Comparison of ENCODE assay signal across 7 mouse cellular contexts in the genomic region with DNA sequence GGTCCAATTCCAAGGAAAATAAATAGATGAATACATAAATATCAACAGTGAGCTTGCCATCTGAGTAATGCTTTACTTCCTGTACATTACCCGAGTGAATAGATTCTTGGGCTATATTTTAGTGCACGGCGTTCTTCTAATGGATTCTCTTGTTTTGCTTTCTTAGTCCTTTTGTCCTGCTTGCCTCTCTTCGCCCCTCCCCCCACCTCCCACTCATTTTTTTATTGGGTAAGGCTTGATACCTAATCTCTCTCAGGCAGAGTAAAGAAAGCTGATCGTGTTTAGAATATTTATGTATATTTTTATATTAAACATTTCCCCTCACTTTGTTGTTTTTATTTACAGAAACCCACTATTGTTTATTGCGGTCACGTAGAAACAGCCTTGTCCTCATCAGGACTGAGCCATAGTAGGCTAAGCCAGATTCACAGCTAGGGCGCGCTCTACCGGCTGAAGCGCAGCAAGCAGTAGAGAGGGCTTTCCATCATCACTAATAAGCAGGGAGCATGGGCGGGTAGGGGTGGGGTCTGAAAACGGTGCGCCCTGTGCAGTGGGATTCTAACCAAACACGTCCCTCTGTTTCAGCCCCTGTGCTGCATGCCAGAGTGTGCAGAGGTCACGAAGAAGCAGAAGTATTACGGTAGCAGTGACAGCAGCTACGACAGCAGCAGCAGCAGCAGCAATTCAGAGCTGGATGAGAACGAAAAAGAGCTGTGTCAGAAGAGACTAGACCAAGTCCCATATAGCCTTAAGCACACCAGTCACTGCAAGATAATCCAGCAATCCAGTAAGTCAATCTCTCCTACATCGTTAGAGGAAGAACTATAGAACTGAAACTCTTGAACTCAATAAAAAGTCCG.
DNase-seq lines count a peak whose midpoint lies in the region; ATAC-seq and TF ChIP-seq lines count a peak whose summit lies in the region.

No protein-coding gene starts in this region.

- peak; percentile 58 for TF ChIP-seq CTCF in lung, postnatal 0 days (IDR thresholded peaks at IDR 0.05)
- TF ChIP-seq CTCF in liver, postnatal 0 days (IDR thresholded peaks at IDR 0.05; ENCODE audit: low read depth) = peak; percentile 25

- H3K36me3 ChIP-seq in lung, postnatal 0 days (ENCODE audit: insufficient read depth, low read length) = no peaks in the 10 kb centered on the region
- peaks cover 8% of the 10 kb centered on the region; the same call in 1 of the 2 replicates for H3K36me3 ChIP-seq in heart, embryonic 13.5 days
- H3K36me3 ChIP-seq in liver, postnatal 0 days (replicated peaks; ENCODE audit: insufficient read depth, low read length) = no peaks in the 10 kb centered on the region

- H3K4me1 ChIP-seq in lung, postnatal 0 days (ENCODE audit: insufficient read depth, low read depth, low read length) = no peaks in the 10 kb centered on the region
- H3K4me1 ChIP-seq in heart, embryonic 13.5 days = no peaks in the 10 kb centered on the region; the same call in 1 of the 2 replicates
- no peaks in the 10 kb centered on the region for H3K4me1 ChIP-seq in liver, postnatal 0 days (ENCODE audit: insufficient read depth)

- peak; percentile 43; the same call in 1 of the 2 replicates for ATAC-seq in lung, postnatal 0 days
- ATAC-seq in heart, embryonic 13.5 days (ENCODE audit: extremely low read depth, insufficient number of reproducible peaks, low FRiP score, low TSS enrichment) = no peak
- no peak for ATAC-seq in liver, postnatal 0 days

- no peak for TF ChIP-seq EP300 in lung, postnatal 0 days (IDR thresholded peaks at IDR 0.05)
- no peak for TF ChIP-seq EP300 in liver, postnatal 0 days (IDR thresholded peaks at IDR 0.05; ENCODE audit: low read depth)

- DNase-seq in lung, postnatal 0 days (ENCODE audit: low spot score) = peak; percentile 11
- no peak for DNase-seq in lung, postnatal 25 days (ENCODE audit: low spot score)
- peak; percentile 76 for DNase-seq in embryo, embryonic 11 days
- DNase-seq in liver, postnatal 0 days = no peak
- no peak for DNase-seq in gastrocnemius, adult 18-20 months (ENCODE audit: low spot score)
- no peak for DNase-seq in gastrocnemius, adult 8-10 months (ENCODE audit: low spot score in 2 of 2)

- H3K9ac ChIP-seq in lung, postnatal 0 days (replicated peaks; ENCODE audit: low read depth) = no peak overlapping the region
- H3K9ac ChIP-seq in heart, embryonic 13.5 days = no peak overlapping the region
- H3K9ac ChIP-seq in liver, postnatal 0 days (replicated peaks) = no peak overlapping the region

- no peak overlapping the region for H3K4me2 ChIP-seq in lung, postnatal 0 days (replicated peaks; ENCODE audit: low read depth, low read length)
- peak overlapping the region; percentile 53 for H3K4me2 ChIP-seq in heart, embryonic 13.5 days
- H3K4me2 ChIP-seq in liver, postnatal 0 days (ENCODE audit: low read depth, low read length) = no peak overlapping the region

- no peaks in the 10 kb centered on the region for H3K9me3 ChIP-seq in lung, postnatal 0 days (ENCODE audit: low read length)
- H3K9me3 ChIP-seq in heart, embryonic 13.5 days = no peaks in the 10 kb centered on the region
- no peaks in the 10 kb centered on the region for H3K9me3 ChIP-seq in liver, postnatal 0 days (ENCODE audit: low read length)

- H3K27me3 ChIP-seq in lung, postnatal 0 days (replicated peaks; ENCODE audit: insufficient read depth, low read length) = no peaks in the 10 kb centered on the region
- no peaks in the 10 kb centered on the region for H3K27me3 ChIP-seq in heart, embryonic 13.5 days (replicated peaks)
- no peaks in the 10 kb centered on the region for H3K27me3 ChIP-seq in liver, postnatal 0 days (ENCODE audit: insufficient read depth, low read length)

- H3K27ac ChIP-seq in lung, postnatal 0 days (ENCODE audit: low read length) = no peak overlapping the region
- H3K27ac ChIP-seq in heart, embryonic 13.5 days (replicated peaks) = no peak overlapping the region
- H3K27ac ChIP-seq in liver, postnatal 0 days (ENCODE audit: low read depth) = no peak overlapping the region

- WGBS in lung, postnatal 0 days = 26% methylated on average over 21 of the region's 21 CpGs
- 29% methylated on average over 21 of the region's 21 CpGs for WGBS in heart, embryonic 13.5 days
- 31% methylated on average over 21 of the region's 21 CpGs for WGBS in liver, postnatal 0 days (ENCODE audit: insufficient replicate concordance)

- H3K4me3 ChIP-seq in lung, postnatal 0 days (ENCODE audit: low read depth, low read length) = no peak overlapping the region
- 0 out of 2 replicates have a peak overlapping the region, but pooled peaks have one; percentile 16 for H3K4me3 ChIP-seq in heart, embryonic 13.5 days
- H3K4me3 ChIP-seq in liver, postnatal 0 days (ENCODE audit: low read depth, low read length) = no peak overlapping the region

Comparison
In these comparisons a context has a peak if more than half of its experiments do, and no peak if none do; other contexts are left out.
1. DNase-seq: peak in lung, postnatal 0 days (single experiment) and embryo, embryonic 11 days (single experiment); none in lung, postnatal 25 days (single experiment), liver, postnatal 0 days (single experiment), gastrocnemius, adult 18-20 months (single experiment) and gastrocnemius, adult 8-10 months (0 of 2).